Mouse (Mus musculus) midbrain, embryonic 16.5 days (tissue): ENCODE results near the gene Erbb4. TPM values are rescaled to one million over a fixed set of nuclear protein-coding genes. Genes with fewer than 3 reads are reported as not detected.
A peak's percentile ranks its signal among the peaks of the same experiment; 100 is the strongest.

Source experiments
- ATAC-seq: fragments of 200-750 bp; cut with Nextera tagmentation; 2 replicates; pipeline ENCODE4 v1.8.0; 2017; ENCODE audit warnings: moderate TSS enrichment
- H3K27ac ChIP-seq: fragments of 300-500 bp; sonication (generic); 2 replicates; pipeline ENCODE4 v1.5.1; 2014; ENCODE audit warnings: mild to moderate bottlenecking, low read length, mixed read lengths
- H3K27me3 ChIP-seq: fragments of 300-500 bp; sonication (generic); 2 replicates; pipeline ENCODE4 v1.6.1; 2014; ENCODE audit warnings: low read depth, low read length, mixed read lengths; ENCODE audit not compliant: control insufficient read depth, insufficient read depth
- H3K36me3 ChIP-seq: fragments of 300-500 bp; sonication (generic); 2 replicates; pipeline ENCODE4 v1.6.1; 2014; ENCODE audit warnings: mild to moderate bottlenecking, low read length, moderate library complexity, mixed read lengths; ENCODE audit not compliant: control insufficient read depth, insufficient read depth
- H3K4me1 ChIP-seq: fragments of 300-500 bp; sonication (generic); 2 replicates; pipeline ENCODE4 v1.6.1; 2014; ENCODE audit warnings: mild to moderate bottlenecking, low read length, mixed read lengths; ENCODE audit not compliant: control insufficient read depth, insufficient read depth
- H3K4me2 ChIP-seq: fragments of 300-500 bp; sonication (generic); 2 replicates; pipeline ENCODE4 v1.6.1; 2014; ENCODE audit warnings: mild to moderate bottlenecking, low read length, mixed read lengths
- H3K4me3 ChIP-seq: fragments of 300-500 bp; sonication (generic); 2 replicates; pipeline ENCODE4 v1.5.1; 2014; ENCODE audit warnings: low read depth, mild to moderate bottlenecking, low read length, moderate library complexity, mixed read lengths
- H3K9ac ChIP-seq: fragments of 300-500 bp; sonication (generic); 2 replicates; pipeline ENCODE4 v1.6.1; 2014; ENCODE audit warnings: low read depth, low read length, mixed read lengths
- H3K9me3 ChIP-seq: fragments of 300-500 bp; sonication (generic); replicated peaks from 2 replicates; pipeline ENCODE4 v1.6.1; 2014; ENCODE audit warnings: mild to moderate bottlenecking, low read length, mixed read lengths; ENCODE audit not compliant: control insufficient read depth, poor library complexity, severe bottlenecking
- WGBS: fragments of 180-500 bp; shearing (Covaris S2); extraction: QIAGEN DNeasy Blood & Tissue Kit; methylation state at CpG from one replicate; pipeline ENCODE4 v1.1.7; 2014; 5-methylcytosine and 5-hydroxymethylcytosine counted together
- polyA plus RNA-seq: library from polyadenylated mRNA; unstranded; fragments of >200 nt; fragmentation: Nextera tagmentation; extraction: Ambion mirVana; gene quantifications from 2 replicates; pipeline ENCODE4 v1.2.1, GENCODE M21; 2015

Erbb4 gene
- polyA plus RNA-seq, 1 experiment from 2014 or later = 10.5 TPM

DNA sequence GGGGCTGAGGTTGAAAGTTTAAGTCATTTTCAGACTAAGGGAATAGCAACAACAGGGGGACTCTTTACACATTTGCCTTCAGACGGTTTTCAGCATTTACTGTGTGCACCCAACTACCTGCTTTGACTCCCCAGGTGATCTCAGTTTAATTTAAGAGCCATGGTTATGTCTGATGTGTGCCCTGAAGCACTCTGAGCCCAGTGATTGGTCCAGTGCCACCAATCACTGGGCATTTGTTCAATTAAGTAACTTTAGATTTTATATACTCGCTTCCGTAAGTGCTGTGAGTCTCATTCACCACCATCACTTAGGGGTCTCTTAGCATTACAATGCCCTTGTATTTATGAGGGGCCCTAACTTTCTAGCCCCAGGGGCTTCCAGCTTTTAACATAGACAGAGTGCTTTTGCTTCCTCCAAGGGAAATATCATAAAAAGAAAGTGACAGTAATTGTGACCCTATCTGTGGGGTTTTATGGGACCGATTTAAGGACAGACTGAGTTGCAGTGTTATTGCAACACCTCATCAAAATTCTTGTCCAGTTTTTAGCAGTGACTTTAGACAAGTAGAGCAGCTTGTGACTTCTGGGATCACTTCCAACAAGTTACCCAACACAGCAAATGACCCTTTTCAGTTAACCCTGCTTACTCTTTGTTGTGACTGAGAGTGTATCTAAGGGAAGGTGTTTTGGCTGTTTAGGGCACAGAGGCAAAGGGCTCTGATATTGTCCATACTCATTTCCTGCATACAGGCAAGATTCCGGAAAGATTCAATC is 134.3 kb downstream of the Erbb4 start:
- Histone ChIP-seq H3K4me1 (no peaks in the 10 kb centered on the region), H3K9ac (no peak overlapping the region), H3K4me2 (no peak overlapping the region), H3K4me3 (no peak overlapping the region), H3K36me3 (no peaks in the 10 kb centered on the region), H3K9me3 (no peaks in the 10 kb centered on the region), H3K27me3 (no peaks in the 10 kb centered on the region), H3K27ac (no peak overlapping the region)
- WGBS = 69% methylated on average over 5 of the region's 5 CpGs
- no peak for ATAC-seq

DNA sequence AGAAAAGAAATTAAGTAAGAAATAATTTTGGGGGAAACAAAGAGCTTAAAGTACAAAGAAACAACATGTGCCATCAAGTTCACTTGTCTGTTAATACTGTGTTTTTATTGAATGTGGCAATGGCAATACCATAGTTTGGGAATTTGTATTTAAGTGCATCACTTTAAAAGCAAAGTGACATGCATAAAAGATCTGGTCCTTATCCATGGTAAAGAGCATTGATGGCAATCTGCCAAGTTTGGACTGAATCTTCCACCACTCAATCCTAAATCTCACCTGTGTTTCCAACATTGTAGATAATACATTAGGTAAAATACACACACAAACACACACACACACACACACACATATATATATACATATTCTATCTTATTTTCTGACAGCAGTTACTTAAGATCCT is 143.7 kb downstream of the Erbb4 start:
- no peak overlapping the region for H3K4me2 ChIP-seq
- no peak overlapping the region for H3K9ac ChIP-seq
- H3K4me3 ChIP-seq = no peak overlapping the region
- no peaks in the 10 kb centered on the region for H3K36me3 ChIP-seq
- H3K9me3 ChIP-seq = no peaks in the 10 kb centered on the region
- no peaks in the 10 kb centered on the region; the same call in 1 of the 2 replicates for H3K4me1 ChIP-seq
- no peak overlapping the region for H3K27ac ChIP-seq
- no peak for ATAC-seq
- H3K27me3 ChIP-seq = no peaks in the 10 kb centered on the region

DNA sequence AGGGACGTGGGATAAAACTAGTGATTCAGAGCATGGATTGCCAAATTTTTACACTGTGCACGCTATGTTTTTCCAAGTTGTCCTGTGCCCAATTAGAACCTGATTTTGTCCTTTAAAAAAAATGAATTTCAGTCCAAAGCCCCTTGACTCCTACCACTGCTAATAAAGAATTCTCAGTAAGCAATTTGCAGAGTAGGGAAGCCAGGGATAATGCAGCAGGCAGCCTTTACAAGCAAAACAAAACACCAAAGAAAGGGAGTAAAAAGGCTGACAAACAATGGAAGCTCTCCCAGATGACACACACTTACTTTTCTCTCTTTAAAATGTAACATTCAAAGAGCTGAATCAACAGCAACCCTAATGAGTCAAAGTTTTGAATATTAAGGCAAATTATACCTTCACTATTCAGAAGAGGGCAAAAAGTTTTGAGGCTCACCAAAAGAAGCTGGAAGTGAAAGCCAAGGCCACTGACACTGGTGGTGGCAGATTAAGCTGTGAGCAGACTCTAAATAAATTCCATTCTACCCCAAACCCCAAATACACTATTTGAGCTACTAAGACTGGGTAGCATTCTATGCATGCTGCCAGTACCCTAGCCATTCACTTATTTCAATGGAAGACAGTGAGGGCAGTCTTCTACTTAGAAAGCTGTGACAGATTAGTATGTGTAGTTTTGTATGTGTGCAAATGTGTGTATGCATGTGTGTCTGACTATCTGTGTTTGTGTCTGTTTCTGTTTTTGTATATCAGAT is 146.3 kb downstream of the Erbb4 start:
- Histone ChIP-seq H3K9me3 (no peaks in the 10 kb centered on the region), H3K9ac (no peak overlapping the region), H3K4me3 (no peak overlapping the region), H3K4me1 (no peaks in the 10 kb centered on the region; the same call in 1 of the 2 replicates), H3K36me3 (no peaks in the 10 kb centered on the region), H3K4me2 (no peak overlapping the region), H3K27me3 (no peaks in the 10 kb centered on the region), H3K27ac (peak overlapping the region; percentile 11; the same call in 1 of the 2 replicates)
- WGBS = 20% methylated on average over 2 of the region's 2 CpGs
- no peak for ATAC-seq

DNA sequence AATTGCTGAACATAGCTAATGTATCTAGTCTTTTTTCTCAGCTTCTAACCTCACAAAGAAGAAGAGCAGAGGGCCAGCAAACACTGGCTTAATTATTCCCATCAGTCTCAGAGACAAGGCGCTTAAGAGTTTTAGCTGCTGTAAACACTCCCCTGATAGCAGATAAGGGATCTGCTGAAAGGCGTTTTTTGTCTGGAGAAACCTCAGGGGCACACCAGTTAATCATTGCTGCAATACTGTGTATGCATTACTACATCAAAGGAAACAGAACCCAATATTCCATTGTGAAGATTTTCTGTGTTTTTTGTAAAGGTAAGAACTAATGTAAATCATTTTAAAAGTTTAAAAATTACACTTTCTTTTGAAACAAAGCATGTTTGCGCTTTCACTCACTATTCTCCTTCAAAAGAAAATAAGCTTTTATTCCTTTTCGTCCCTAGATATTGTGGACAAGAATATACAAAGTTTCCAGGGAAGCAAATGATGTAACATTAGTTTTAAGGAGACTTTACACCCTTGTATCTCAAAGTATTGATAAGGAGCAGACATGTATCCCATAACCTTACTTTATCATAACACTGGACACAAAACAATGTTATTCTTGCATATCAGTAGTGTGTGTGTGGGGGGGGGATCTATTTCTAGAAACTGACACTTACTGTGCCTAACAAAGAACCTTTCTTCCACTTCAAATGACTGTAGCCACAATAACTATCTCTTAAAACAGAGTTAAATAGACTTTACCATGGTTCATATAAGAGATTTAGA is 150.9 kb downstream of the Erbb4 start:
- H3K4me3 ChIP-seq = no peak overlapping the region
- H3K4me2 ChIP-seq = no peak overlapping the region
- no peaks in the 10 kb centered on the region for H3K27me3 ChIP-seq
- H3K9me3 ChIP-seq = no peaks in the 10 kb centered on the region
- WGBS = 48% methylated on average over 4 of the region's 4 CpGs
- no peaks in the 10 kb centered on the region; the same call in 1 of the 2 replicates for H3K4me1 ChIP-seq
- no peak for ATAC-seq
- H3K27ac ChIP-seq = no peak overlapping the region
- H3K36me3 ChIP-seq = no peaks in the 10 kb centered on the region
- H3K9ac ChIP-seq = no peak overlapping the region

DNA sequence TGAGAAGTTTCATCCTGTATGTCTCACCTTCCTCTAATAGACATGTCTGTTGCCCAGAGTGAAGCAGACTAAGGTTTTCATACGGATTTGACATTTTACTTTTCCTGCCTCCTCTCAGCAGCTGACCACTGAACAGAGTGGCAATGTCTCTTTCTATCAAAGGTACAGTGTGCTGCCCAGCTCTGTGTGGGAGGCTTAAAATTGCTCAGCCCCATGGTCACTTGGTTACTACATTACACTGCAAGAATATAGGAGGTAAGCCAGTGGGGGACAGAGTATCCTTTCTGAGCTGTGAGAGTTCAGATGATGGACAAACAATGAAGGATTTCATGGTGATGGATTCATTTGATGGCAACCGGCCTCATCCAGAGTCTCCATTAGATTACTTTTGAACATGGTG is 152.4 kb downstream of the Erbb4 start:
- H3K4me3 ChIP-seq = no peak overlapping the region
- no peaks in the 10 kb centered on the region for H3K36me3 ChIP-seq
- no peak overlapping the region for H3K9ac ChIP-seq
- H3K27ac ChIP-seq = no peak overlapping the region
- no peak overlapping the region for H3K4me2 ChIP-seq
- no peaks in the 10 kb centered on the region for H3K27me3 ChIP-seq
- 0 out of 2 replicates have a peak, but pooled peaks have one; percentile 48 for ATAC-seq
- no peaks in the 10 kb centered on the region for H3K4me1 ChIP-seq
- H3K9me3 ChIP-seq = no peaks in the 10 kb centered on the region
- 34% methylated on average over 2 of the region's 2 CpGs for WGBS

DNA sequence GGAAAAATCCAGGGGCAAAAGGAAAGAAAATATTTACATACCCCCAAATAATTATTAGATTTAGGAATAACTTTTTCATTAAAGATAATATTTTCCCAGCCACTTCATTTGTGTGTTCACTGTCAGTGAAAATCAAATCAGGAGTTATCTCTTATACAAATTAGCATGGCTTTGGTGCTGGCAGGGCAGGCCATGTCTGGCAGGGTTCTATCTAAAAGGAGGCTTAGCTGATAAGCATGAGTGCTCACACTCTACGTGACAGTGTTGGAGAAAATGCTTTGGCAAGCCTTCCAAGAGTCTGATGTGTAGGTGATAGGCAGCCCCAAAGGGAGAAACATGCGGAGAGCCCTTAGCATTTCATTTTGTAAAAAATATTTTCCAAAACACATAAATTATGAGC is 164.7 kb downstream of the Erbb4 start:
- WGBS = 44% methylated on average over 2 of the region's 2 CpGs

DNA sequence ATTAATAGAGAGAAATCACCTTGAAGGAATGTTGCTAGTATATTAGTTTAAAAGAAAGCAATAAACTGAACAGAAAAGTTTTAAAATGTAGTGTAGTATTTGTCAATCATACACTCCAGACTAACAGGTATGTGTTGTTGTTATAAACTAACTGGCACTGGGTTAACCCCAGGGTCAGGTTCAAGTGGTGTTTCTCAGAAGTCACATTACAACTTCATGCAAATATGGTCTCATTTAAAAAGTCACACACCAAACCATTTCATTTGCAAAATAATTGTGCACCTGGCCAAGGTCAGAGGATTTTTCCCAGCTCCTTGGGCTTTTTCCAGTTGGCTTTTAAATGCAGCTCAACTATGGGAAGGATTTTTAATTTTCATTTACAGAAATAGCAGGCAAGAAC is 173.1 kb downstream of the Erbb4 start:
- Histone ChIP-seq H3K27ac (no peak overlapping the region), H3K27me3 (no peaks in the 10 kb centered on the region), H3K9me3 (no peaks in the 10 kb centered on the region), H3K9ac (no peak overlapping the region), H3K36me3 (no peaks in the 10 kb centered on the region), H3K4me1 (no peaks in the 10 kb centered on the region), H3K4me2 (no peak overlapping the region), H3K4me3 (no peak overlapping the region)
- ATAC-seq = no peak

More for the DNA sequence above, 164.7 kb downstream of the Erbb4 start:
- H3K4me2 ChIP-seq = no peak overlapping the region
- H3K4me3 ChIP-seq = no peak overlapping the region
- H3K27ac ChIP-seq = no peak overlapping the region
- H3K36me3 ChIP-seq = no peaks in the 10 kb centered on the region
- no peaks in the 10 kb centered on the region for H3K9me3 ChIP-seq
- ATAC-seq = no peak
- no peaks in the 10 kb centered on the region for H3K4me1 ChIP-seq
- no peaks in the 10 kb centered on the region for H3K27me3 ChIP-seq
- no peak overlapping the region for H3K9ac ChIP-seq

DNA sequence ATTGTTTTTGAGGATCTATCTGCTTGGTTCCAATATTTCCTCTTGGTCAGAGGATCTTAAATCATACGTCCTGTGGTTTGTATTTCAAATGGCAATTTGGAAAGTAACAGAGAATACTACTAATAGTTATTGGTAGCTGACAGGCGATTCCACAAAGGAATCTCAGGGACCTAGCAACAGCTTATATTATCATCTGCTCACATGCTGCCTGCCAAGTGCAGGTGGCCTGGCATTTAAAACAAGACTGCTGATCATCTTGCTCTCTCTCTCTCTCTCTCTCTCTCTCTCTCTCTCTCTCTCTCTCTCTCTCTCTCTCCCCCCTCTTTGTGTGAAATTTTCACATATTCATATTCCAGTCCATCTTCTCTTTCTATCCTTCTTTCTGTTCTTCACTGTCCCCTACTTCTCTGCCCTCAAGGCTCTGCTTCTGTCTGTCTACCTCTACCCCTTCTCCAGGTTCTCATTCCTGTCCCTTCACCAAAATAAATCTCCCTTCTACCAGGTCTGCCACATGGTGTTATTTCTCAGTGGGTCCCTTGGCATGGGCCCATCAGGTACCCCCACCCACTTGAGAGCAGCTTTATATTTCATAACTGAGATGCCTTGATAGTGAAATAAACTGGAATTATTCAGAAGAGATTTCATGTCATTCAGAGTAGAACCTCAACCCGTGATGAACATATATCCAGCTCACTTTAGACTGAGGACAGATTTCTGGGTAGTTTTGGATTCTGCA is 174.4 kb downstream of the Erbb4 start:
- H3K9ac ChIP-seq = no peak overlapping the region
- 82% methylated on average over 3 of the region's 3 CpGs for WGBS
- no peaks in the 10 kb centered on the region for H3K4me1 ChIP-seq

More for the DNA sequence above, 174.4 kb downstream of the Erbb4 start:
- Histone ChIP-seq H3K36me3 (no peaks in the 10 kb centered on the region), H3K27me3 (no peaks in the 10 kb centered on the region), H3K4me3 (no peak overlapping the region), H3K4me2 (no peak overlapping the region), H3K9me3 (no peaks in the 10 kb centered on the region), H3K27ac (no peak overlapping the region)
- ATAC-seq = no peak
